Mouse (Mus musculus) testis, adult 2 months (tissue): ENCODE measurements around the gene Gm20388.

Experiments used
- CTCF ChIP-seq: fragments of 200-500 bp; IDR thresholded peaks from 2 replicates; pipeline ENCODE4 v1.5.1; 2012; ENCODE audit warnings: low read depth, mild to moderate bottlenecking, inconsistent platforms, low read length, moderate library complexity; ENCODE audit not compliant: control insufficient read depth, insufficient read depth, insufficient replicate concordance
- POLR2A ChIP-seq: fragments of 200-500 bp; IDR thresholded peaks from 2 replicates; pipeline ENCODE4 v1.6.1; 2012; ENCODE audit warnings: low read depth, mild to moderate bottlenecking, inconsistent platforms, low read length, moderate library complexity; ENCODE audit not compliant: control insufficient read depth

GRCm38 (mm10) chr8:121795461-121795860, 1884.8 kb downstream of the Gm20388 start:
- TF ChIP-seq CTCF: no peak
- TF ChIP-seq POLR2A: no peak
